Mouse (Mus musculus) G1E (cell line): ENCODE data around the gene Timp1.

ENCODE experiments used
- CTCF ChIP-seq: IDR thresholded peaks from 2 replicates; pipeline ENCODE4 v1.5.1; 2012; ENCODE audit warnings: low read depth, low read length, inconsistent platforms, mixed read lengths
- POLR2AphosphoS5 ChIP-seq: IDR thresholded peaks from 2 replicates; pipeline ENCODE4 v1.6.1; 2012; ENCODE audit warnings: low read depth, low read length, inconsistent platforms; ENCODE audit not compliant: insufficient replicate concordance
- TAL1 ChIP-seq: conservative IDR thresholded peaks from 2 replicates; pipeline ENCODE4 v1.6.1; 2012; ENCODE audit warnings: low read depth, low read length, inconsistent platforms, mixed read lengths

- TF ChIP-seq CTCF (no peak), POLR2AphosphoS5 (no peak), TAL1 (no peak)
Measured at GRCm38 (mm10) chrX:20853794-20854193, 16.2 kb upstream of the Timp1 start.
